Mouse (Mus musculus): ENCODE measurements around the gene Maats1. TPM values are rescaled to one million over a fixed set of nuclear protein-coding genes. Genes with fewer than 3 reads are reported as not detected.

Maats1 gene
- total and polyA plus RNA-seq, 3 experiments, result 0.03 TPM; not detected in 2

- TF ChIP-seq ZNF384 (IDR thresholded peaks at IDR 0.05; ENCODE audit: low read depth, low read length) (no peak), NRF1 (IDR thresholded peaks at IDR 0.05; ENCODE audit: insufficient read depth, low read depth, low read length, poor library complexity, severe bottlenecking) (no peak), POLR2AphosphoS2 (IDR thresholded peaks at IDR 0.05; ENCODE audit: low read length) (peak; percentile 36), UBTF (IDR thresholded peaks at IDR 0.05; ENCODE audit: borderline replicate concordance, insufficient read depth, low read depth, low read length) (no peak), MYC (IDR thresholded peaks at IDR 0.05; ENCODE audit: low read depth, low read length) (no peak), TCF12 (IDR thresholded peaks at IDR 0.05; ENCODE audit: low read depth, low read length) (peak; percentile 11; the same call in 1 of the 2 replicates), RAD21 (IDR thresholded peaks at IDR 0.05; ENCODE audit: low read depth, low read length) (no peak), ELF1 (IDR thresholded peaks at IDR 0.05; ENCODE audit: low read depth, low read length) (no peak), USF2 (IDR thresholded peaks at IDR 0.05; ENCODE audit: borderline replicate concordance in 1 of 2, insufficient read depth in 1 of 2, low read depth in 1 of 2, low read length in 2 of 2) (no peak), POLR2A (IDR thresholded peaks at IDR 0.05; ENCODE audit: control insufficient read depth in 1 of 2, insufficient read depth in 1 of 2, low read depth in 1 of 2, low read length in 2 of 2, poor library complexity in 1 of 2) (no peak; a peak in 1 of 4 replicates), CHD2 (IDR thresholded peaks at IDR 0.05; ENCODE audit: low read length) (no peak), MEF2A (IDR thresholded peaks at IDR 0.05; ENCODE audit: extremely low read depth, insufficient replicate concordance, low read depth, low read length, poor library complexity, severe bottlenecking) (no peak), ZC3H11A (IDR thresholded peaks at IDR 0.05; ENCODE audit: low read depth, low read length) (no peak; the same call in 1 of the 2 replicates), MAX (IDR thresholded peaks at IDR 0.05; ENCODE audit: low read length) (no peak), ETS1 (IDR thresholded peaks at IDR 0.05; ENCODE audit: low read depth, low read length) (peak; percentile 95), JUND (IDR thresholded peaks at IDR 0.05; ENCODE audit: low read depth, low read length) (no peak), BHLHE40 (IDR thresholded peaks at IDR 0.05; ENCODE audit: borderline replicate concordance, low read depth, low read length) (no peak), NELFE (IDR thresholded peaks at IDR 0.05; ENCODE audit: low read depth, low read length) (no peak), MYB (IDR thresholded peaks at IDR 0.05; ENCODE audit: low read depth, low read length) (no peak), MAZ (IDR thresholded peaks at IDR 0.05; ENCODE audit: low read depth, low read length) (no peak), POLR2AphosphoS5 (IDR thresholded peaks at IDR 0.05; ENCODE audit: borderline replicate concordance, low read depth, low read length) (no peak)
These were observed 12.4 kb upstream of the Maats1 start (continued) for GRCm38 (mm10) chr16:38354185-38354913.

- H3K4me1 ChIP-seq (ENCODE audit: control insufficient read depth in 1 of 2, insufficient read depth in 2 of 2, low read length in 2 of 2), result peaks cover 25 to 31% of the 10 kb centered on the region in 2 experiments
- H3K36me3 ChIP-seq (ENCODE audit: control insufficient read depth in 1 of 2, insufficient read depth in 2 of 2, low read length in 2 of 2), result peaks cover 14 to 51% of the 10 kb centered on the region in 2 experiments
- H3K27me3 ChIP-seq (ENCODE audit: control insufficient read depth in 1 of 2, insufficient read depth in 2 of 2, low read length in 2 of 2), result no peaks in the 10 kb centered on the region
- H3K79me2 ChIP-seq (ENCODE audit: control insufficient read depth, insufficient read depth, low read length, poor library complexity), result peaks cover 22% of the 10 kb centered on the region
- H3K9ac ChIP-seq (ENCODE audit: control insufficient read depth, low read depth, low read length, poor library complexity, severe bottlenecking), result peak overlapping the region; percentile 19
- H3K27ac ChIP-seq (ENCODE audit: control insufficient read depth, low read depth, low read length), result peak overlapping the region; percentile 57
- no peaks in the 10 kb centered on the region for H3K9me3 ChIP-seq (replicated peaks; ENCODE audit: insufficient read depth, low read length)
- TF ChIP-seq ZNF384 (IDR thresholded peaks at IDR 0.05; ENCODE audit: low read depth, low read length), result no peak
- TF ChIP-seq CHD1 (IDR thresholded peaks at IDR 0.05; ENCODE audit: low read depth, low read length), result no peak
- peak; percentile 76 for TF ChIP-seq TBP (IDR thresholded peaks at IDR 0.05; ENCODE audit: low read depth, low read length)
- TF ChIP-seq POLR2A (IDR thresholded peaks at IDR 0.05; ENCODE audit: control insufficient read depth in 1 of 2, insufficient read depth in 1 of 2, low read depth in 1 of 2, low read length in 2 of 2, poor library complexity in 1 of 2), result no peak; a peak in 1 of 4 replicates
- TF ChIP-seq POLR2AphosphoS2 (IDR thresholded peaks at IDR 0.05; ENCODE audit: low read length), result 0 out of 2 replicates have a peak, but pooled peaks have one; percentile 17
- TF ChIP-seq NELFE (IDR thresholded peaks at IDR 0.05; ENCODE audit: low read depth, low read length), result no peak
- H3K4me3 ChIP-seq (ENCODE audit: control insufficient read depth in 1 of 2, insufficient read depth in 1 of 2, low read depth in 2 of 2, low read length in 2 of 2), result no peak overlapping the region
- peak; percentile 57 for DNase-seq (ENCODE audit: low read depth, low spot score)
These were observed 11.7 kb upstream of the Maats1 start for GRCm38 (mm10) chr16:38353642-38354041.

Measured in MEL (cell line).